Mouse (Mus musculus) neural tube, embryonic 11.5 days (tissue): ENCODE results near the gene Ruvbl2. TPM values are rescaled to one million over a fixed set of nuclear protein-coding genes. Genes with fewer than 3 reads are reported as not detected.
"Not testable (repeated sequence)": the region's sequence is repeated elsewhere in the genome, so short reads cannot be mapped to it uniquely, and the experiment has no call there.

Source experiments
- ATAC-seq: fragments of 200-750 bp; cut with Nextera tagmentation; 2 replicates; pipeline ENCODE4 v1.8.0; 2017; ENCODE audit warnings: moderate number of reproducible peaks, mild to moderate bottlenecking, moderate TSS enrichment, moderate library complexity; ENCODE audit not compliant: insufficient read depth, low FRiP score, low TSS enrichment
- DNase-seq: peaks from one replicate; pipeline ENCODE4 v3.0.0-alpha.2; 2015; ENCODE audit warnings: low spot score
- H3K27ac ChIP-seq: fragments of 300-500 bp; sonication (generic); 2 replicates; pipeline ENCODE4 v1.5.1; 2014; ENCODE audit warnings: low read depth, mild to moderate bottlenecking, low read length
- H3K27me3 ChIP-seq: fragments of 300-500 bp; sonication (generic); 2 replicates; pipeline ENCODE4 v1.6.1; 2014; ENCODE audit warnings: mild to moderate bottlenecking, low read length, mixed read lengths; ENCODE audit not compliant: control insufficient read depth, insufficient read depth
- H3K36me3 ChIP-seq: fragments of 300-500 bp; sonication (generic); 2 replicates; pipeline ENCODE4 v1.6.1; 2014; ENCODE audit warnings: mild to moderate bottlenecking, low read length, moderate library complexity, mixed read lengths; ENCODE audit not compliant: control insufficient read depth, insufficient read depth
- H3K4me1 ChIP-seq: fragments of 300-500 bp; sonication (generic); 2 replicates; pipeline ENCODE4 v1.6.1; 2014; ENCODE audit warnings: low read length, mixed read lengths; ENCODE audit not compliant: control insufficient read depth, insufficient read depth
- H3K4me2 ChIP-seq: fragments of 300-500 bp; sonication (generic); 2 replicates; pipeline ENCODE4 v1.6.1; 2014; ENCODE audit warnings: low read depth, mild to moderate bottlenecking, moderate library complexity
- H3K4me3 ChIP-seq: fragments of 300-500 bp; sonication (generic); 2 replicates; pipeline ENCODE4 v1.5.1; 2014; ENCODE audit warnings: low read depth, low read length
- H3K9ac ChIP-seq: fragments of 300-500 bp; sonication (generic); 2 replicates; pipeline ENCODE4 v1.6.1; 2014; ENCODE audit warnings: mild to moderate bottlenecking, low read length
- H3K9me3 ChIP-seq: fragments of 300-500 bp; sonication (generic); 2 replicates; pipeline ENCODE4 v1.6.1; 2016; ENCODE audit warnings: low read length; ENCODE audit not compliant: control insufficient read depth
- WGBS: fragments of 180-500 bp; shearing (Covaris S2); extraction: QIAGEN DNeasy Blood & Tissue Kit; methylation state at CpG from one replicate; pipeline ENCODE4 v1.1.7; 2014; 5-methylcytosine and 5-hydroxymethylcytosine counted together
- polyA plus RNA-seq: library from polyadenylated mRNA; unstranded; fragments of >200 nt; fragmentation: Nextera tagmentation; extraction: Ambion mirVana; gene quantifications from 2 replicates; pipeline ENCODE4 v1.2.1, GENCODE M21; 2014

Ruvbl2 gene
- polyA plus RNA-seq, 1 experiment from 2014 or later: 172 TPM

GRCm38 (mm10) chr7:45463987-45464778 lies 26.3 kb upstream of the Ruvbl2 start:
- no peaks in the 10 kb centered on the region for H3K9me3 ChIP-seq
- H3K27ac ChIP-seq: no peak overlapping the region
- WGBS: 92% methylated on average over 7 of the region's 7 CpGs
- no peak overlapping the region for H3K4me3 ChIP-seq
- peaks cover 17% of the 10 kb centered on the region for H3K4me1 ChIP-seq
- H3K36me3 ChIP-seq: peaks cover 3% of the 10 kb centered on the region; the same call in 1 of the 2 replicates
- H3K9ac ChIP-seq: no peak overlapping the region
- DNase-seq (no peak), ATAC-seq (no peak)
- H3K4me2 ChIP-seq: no peak overlapping the region
- no peaks in the 10 kb centered on the region for H3K27me3 ChIP-seq

- not testable (repeated sequence) for H3K9ac ChIP-seq, H3K36me3 ChIP-seq, H3K4me3 ChIP-seq, H3K27me3 ChIP-seq, DNase-seq, ATAC-seq, H3K4me2 ChIP-seq, H3K9me3 ChIP-seq, H3K27ac ChIP-seq
- H3K4me1 ChIP-seq: peaks cover 21% of the 10 kb centered on the region
- 80% methylated on average over 4 of the region's 4 CpGs for WGBS
Measured at GRCm38 (mm10) chr7:45462868-45463267, 25.0 kb upstream of the Ruvbl2 start.

- Histone ChIP-seq H3K36me3 (peaks cover 8% of the 10 kb centered on the region), H3K27ac (no peak overlapping the region)
Measured at GRCm38 (mm10) chr7:45462325-45462724, 24.4 kb upstream of the Ruvbl2 start.

GRCm38 (mm10) chr7:45461781-45462180 lies 23.9 kb upstream of the Ruvbl2 start:
- peaks cover 10% of the 10 kb centered on the region for H3K36me3 ChIP-seq
- H3K4me1 ChIP-seq: peaks cover 31% of the 10 kb centered on the region
- H3K4me2 ChIP-seq: no peak overlapping the region
- no peak for ATAC-seq
- WGBS: 67% methylated on average over 4 of the region's 4 CpGs
- H3K27ac ChIP-seq: no peak overlapping the region; the same call in 1 of the 2 replicates
- H3K9ac ChIP-seq: no peak overlapping the region
- H3K27me3 ChIP-seq: no peaks in the 10 kb centered on the region
- H3K4me3 ChIP-seq: no peak overlapping the region
- H3K9me3 ChIP-seq: no peaks in the 10 kb centered on the region
- DNase-seq: no peak

More at GRCm38 (mm10) chr7:45462325-45462724, 24.4 kb upstream of the Ruvbl2 start:
- H3K4me2 ChIP-seq: no peak overlapping the region
- DNase-seq: no peak
- H3K4me3 ChIP-seq: no peak overlapping the region
- no peaks in the 10 kb centered on the region for H3K9me3 ChIP-seq
- H3K9ac ChIP-seq: no peak overlapping the region
- WGBS: 92% methylated on average over 4 of the region's 4 CpGs
- peaks cover 27% of the 10 kb centered on the region for H3K4me1 ChIP-seq
- H3K27me3 ChIP-seq: no peaks in the 10 kb centered on the region
- no peak for ATAC-seq

GRCm38 (mm10) chr7:45461326-45461725 lies 23.4 kb upstream of the Ruvbl2 start:
- Histone ChIP-seq H3K9ac (peak overlapping the region; percentile 57; the same call in 1 of the 2 replicates), H3K9me3 (no peaks in the 10 kb centered on the region), H3K4me2 (no peak overlapping the region; the same call in 1 of the 2 replicates), H3K4me3 (no peak overlapping the region), H3K27ac (peak overlapping the region; percentile 83), H3K4me1 (peaks cover 31% of the 10 kb centered on the region), H3K36me3 (peaks cover 10% of the 10 kb centered on the region), H3K27me3 (no peaks in the 10 kb centered on the region)
- WGBS: 56% methylated on average over 5 of the region's 5 CpGs
- DNase-seq (no peak), ATAC-seq (no peak)

GRCm38 (mm10) chr7:45460860-45461314 lies 23.0 kb upstream of the Ruvbl2 start:
- Histone ChIP-seq H3K4me1 (peaks cover 26% of the 10 kb centered on the region), H3K27ac (peak overlapping the region; percentile 83), H3K4me2 (peak overlapping the region; percentile 46; the same call in 1 of the 2 replicates), H3K9me3 (no peaks in the 10 kb centered on the region), H3K4me3 (no peak overlapping the region; the same call in 1 of the 2 replicates), H3K27me3 (no peaks in the 10 kb centered on the region), H3K9ac (peak overlapping the region; percentile 57), H3K36me3 (peaks cover 10% of the 10 kb centered on the region)
- ATAC-seq (no peak), DNase-seq (peak; percentile 58)
- 32% methylated on average over 13 of the region's 13 CpGs for WGBS

GRCm38 (mm10) chr7:45460377-45460776 lies 22.5 kb upstream of the Ruvbl2 start:
- no peak for DNase-seq
- Histone ChIP-seq H3K9me3 (no peaks in the 10 kb centered on the region), H3K4me1 (peaks cover 22% of the 10 kb centered on the region), H3K27me3 (no peaks in the 10 kb centered on the region), H3K9ac (peak overlapping the region; percentile 57), H3K27ac (peak overlapping the region; percentile 83), H3K4me3 (peak overlapping the region; percentile 73; the same call in 1 of the 2 replicates), H3K36me3 (peaks cover 10% of the 10 kb centered on the region), H3K4me2 (peak overlapping the region; percentile 46)
- WGBS: 78% methylated on average over 7 of the region's 7 CpGs
- ATAC-seq: no peak

GRCm38 (mm10) chr7:45459564-45460140 lies 21.8 kb upstream of the Ruvbl2 start, which contains the start of gene Ftl1:
Gene Ftl1 (minus strand): TSS chr7:45459884.
- H3K4me1 ChIP-seq: peaks cover 22% of the 10 kb centered on the region
- not testable (repeated sequence) for H3K9me3 ChIP-seq, H3K27me3 ChIP-seq
- H3K36me3 ChIP-seq: peaks cover 10% of the 10 kb centered on the region
- peak within 1 kb of the TSS; percentile 87 for H3K4me2 ChIP-seq
- under 1% methylated on average over 33 of the region's 37 CpGs for WGBS
- H3K27ac ChIP-seq: peak within 1 kb of the TSS; percentile 92
- peak within 1 kb of the TSS; percentile 93 for H3K9ac ChIP-seq
- peak; percentile 94 for ATAC-seq
- DNase-seq: peak; percentile 97
- peak within 1 kb of the TSS; percentile 73 for H3K4me3 ChIP-seq
